Mouse (Mus musculus): Measurements from ENCODE around the gene Pcdh18. TPM values are rescaled to one million over a fixed set of nuclear protein-coding genes. Genes with fewer than 3 reads are reported as not detected.

Pcdh18 gene
- polyA plus RNA-seq (2015; fragmentation: Nextera tagmentation; extraction: Ambion mirVana): 16.4 and 17.4 TPM in 2 replicates

GRCm38 (mm10) chr3:49756870-49757625 is at the start of gene Pcdh18:
TSS of gene Pcdh18 (minus strand) at chr3:49757325.

